Mouse (Mus musculus) megakaryocyte, embryonic 14.5 days (primary cell): ENCODE data around the gene Zfp932.

Experiments used
- FLI1 ChIP-seq: IDR thresholded peaks from 2 replicates; pipeline ENCODE4 v1.6.1; 2012; ENCODE audit warnings: low read length, inconsistent platforms, mixed read lengths
- GATA1 ChIP-seq: IDR thresholded peaks from 3 replicates; pipeline ENCODE4 v1.6.1; 2012; ENCODE audit warnings: mixed read lengths, low read length, inconsistent platforms, borderline replicate concordance

- TF ChIP-seq GATA1 (no peak), FLI1 (no peak)
Observed at GRCm38 (mm10) chr5:110057637-110058408, 61.5 kb downstream of the Zfp932 start.
